Mouse (Mus musculus): Measurements from ENCODE around the gene Gm21721. TPM values are rescaled to one million over a fixed set of nuclear protein-coding genes. Genes with fewer than 3 reads are reported as not detected.
"Not testable (repeated sequence)": the region's sequence is repeated elsewhere in the genome, so short reads cannot be mapped to it uniquely, and the experiment has no call there.

Gm21721 gene
- polyA plus RNA-seq (2014; fragmentation: Nextera tagmentation; extraction: Ambion mirVana): not detected in 2 replicates

GRCm38 (mm10) chrY:9202090-9202489 is at the start of gene Gm21721:
Gm21721 (minus strand) TSS chrY:9202190.
- WGBS (ENCODE audit: insufficient replicate concordance): no CpG with 5 or more reads among the region's 2 CpGs
- H3K9ac ChIP-seq (ENCODE audit: low read depth, low read length); H3K27me3 ChIP-seq (ENCODE audit: control insufficient read depth, insufficient read depth, low read length); ATAC-seq (replicated peaks; ENCODE audit: insufficient number of reproducible peaks, low FRiP score, low TSS enrichment); H3K4me2 ChIP-seq; H3K36me3 ChIP-seq (ENCODE audit: control insufficient read depth, insufficient read depth, low read length); H3K27ac ChIP-seq (ENCODE audit: low read depth, low read length); H3K4me3 ChIP-seq (ENCODE audit: low read depth, low read length); H3K4me1 ChIP-seq (ENCODE audit: control insufficient read depth, insufficient read depth, low read length); H3K9me3 ChIP-seq (replicated peaks; ENCODE audit: control insufficient read depth, low read length): not testable (repeated sequence)

Other genes with a start within 250 kb of the Gm21721 start
- gene Gm21292, start 68.3 kb downstream of the Gm21721 start, polyA plus RNA-seq (2014; fragmentation: Nextera tagmentation; extraction: Ambion mirVana): not detected in 2 replicates
- not detected in 2 replicates for gene Gm21812, start 145.0 kb upstream of the Gm21721 start, polyA plus RNA-seq (2014; fragmentation: Nextera tagmentation; extraction: Ambion mirVana)
- gene Gm21874, start 214.0 kb upstream of the Gm21721 start, polyA plus RNA-seq (2014; fragmentation: Nextera tagmentation; extraction: Ambion mirVana): not detected in 2 replicates

Measured in heart, embryonic 11.5 days (tissue).